Mouse (Mus musculus) limb, embryonic 12.5 days (tissue): ENCODE results near the gene Cnot2. TPM values are rescaled to one million over a fixed set of nuclear protein-coding genes. Genes with fewer than 3 reads are reported as not detected.

Experiments used
- ATAC-seq: fragments of 200-750 bp; cut with Nextera tagmentation; 2 replicates; pipeline ENCODE4 v1.8.0; 2017; ENCODE audit warnings: low read depth, moderate TSS enrichment; ENCODE audit not compliant: insufficient number of reproducible peaks, insufficient read depth, low FRiP score, low TSS enrichment
- H3K27ac ChIP-seq: fragments of 300-500 bp; sonication (generic); 2 replicates; pipeline ENCODE4 v1.5.1; 2016; ENCODE audit warnings: mild to moderate bottlenecking, moderate library complexity
- H3K27me3 ChIP-seq: fragments of 300-500 bp; sonication (generic); 2 replicates; pipeline ENCODE4 v1.6.1; 2016; ENCODE audit warnings: mild to moderate bottlenecking, moderate library complexity
- H3K36me3 ChIP-seq: fragments of 300-500 bp; sonication (generic); 2 replicates; pipeline ENCODE4 v1.6.1; 2016; ENCODE audit warnings: mild to moderate bottlenecking, moderate library complexity
- H3K4me1 ChIP-seq: fragments of 300-500 bp; sonication (generic); replicated peaks from 2 replicates; pipeline ENCODE4 v1.6.1; 2016
- H3K4me2 ChIP-seq: fragments of 300-500 bp; sonication (generic); 2 replicates; pipeline ENCODE4 v1.6.1; 2016; ENCODE audit warnings: mild to moderate bottlenecking, moderate library complexity
- H3K4me3 ChIP-seq: fragments of 300-500 bp; sonication (generic); replicated peaks from 2 replicates; pipeline ENCODE4 v1.5.1; 2016; ENCODE audit warnings: mild to moderate bottlenecking
- H3K9ac ChIP-seq: fragments of 300-500 bp; sonication (generic); replicated peaks from 2 replicates; pipeline ENCODE4 v1.6.1; 2016; ENCODE audit warnings: mild to moderate bottlenecking, moderate library complexity
- H3K9me3 ChIP-seq: fragments of 300-500 bp; sonication (generic); 2 replicates; pipeline ENCODE4 v1.6.1; 2016; ENCODE audit warnings: mild to moderate bottlenecking, moderate library complexity
- WGBS: fragments of 180-500 bp; shearing (Covaris S2); methylation state at CpG from one replicate; pipeline ENCODE4 v1.1.7; 2016; 5-methylcytosine and 5-hydroxymethylcytosine counted together
- polyA plus RNA-seq: library from polyadenylated mRNA; unstranded; fragments of >200 nt; fragmentation: Nextera tagmentation; extraction: Ambion mirVana; gene quantifications from 2 replicates; pipeline ENCODE4 v1.2.1, GENCODE M21; 2016

Gene Cnot2
- polyA plus RNA-seq, 1 experiment from 2014 or later = 150 TPM

DNA sequence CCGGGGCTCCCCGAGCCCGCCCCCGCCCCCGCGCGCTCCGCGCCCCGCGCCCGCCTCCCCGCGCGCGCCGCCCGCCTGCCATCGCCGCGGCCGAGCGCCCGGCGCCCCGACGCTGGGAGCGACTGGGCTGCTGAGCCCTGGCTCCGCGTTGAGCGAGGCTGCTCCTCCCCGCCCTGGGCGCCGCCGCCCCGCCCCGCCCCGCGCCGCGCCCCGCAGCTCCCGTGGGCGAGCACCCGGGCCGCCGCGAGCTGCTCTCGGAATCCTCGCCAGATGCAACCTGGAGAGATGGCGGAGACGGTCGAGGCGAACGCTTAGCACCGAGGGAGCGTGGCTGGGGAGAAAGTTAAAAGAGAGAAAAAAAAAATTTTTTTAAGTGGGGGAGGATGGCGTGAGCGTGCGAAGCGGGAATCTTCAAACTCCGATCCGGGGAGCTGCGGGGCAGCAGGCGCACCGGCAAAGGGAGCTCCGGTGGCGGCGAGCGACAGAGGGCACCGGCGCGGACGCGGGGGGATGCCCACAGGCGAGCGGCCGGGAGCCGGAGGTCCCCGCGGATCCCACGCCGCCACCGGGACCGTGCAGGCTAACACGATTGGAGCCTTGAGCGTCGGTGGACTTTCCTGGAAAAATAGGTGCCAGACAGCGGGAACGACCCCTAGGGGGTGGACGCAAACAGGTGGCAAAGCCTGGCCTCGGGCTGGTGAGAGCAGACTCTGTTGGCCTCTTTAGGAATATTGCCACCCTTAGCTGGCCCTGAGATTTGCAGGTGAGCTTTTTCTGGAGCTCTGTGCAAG is 107.4 kb downstream of the Cnot2 start, which contains the start of gene Kcnmb4:
Kcnmb4 (minus strand) TSS at position 120 of the 791 bp plus-strand sequence.
- Histone ChIP-seq H3K4me2 (peak within 1 kb of the TSS; percentile 86), H3K27ac (peak within 1 kb of the TSS; percentile 88), H3K36me3 (0 out of 2 replicates have a peak, but pooled peaks cover 3% of the 10 kb centered on the region), H3K4me3 (peak within 1 kb of the TSS; percentile 65), H3K9ac (peak within 1 kb of the TSS; percentile 88), H3K27me3 (no peaks in the 10 kb centered on the region), H3K4me1 (peaks cover 20% of the 10 kb centered on the region; the same call in 1 of the 2 replicates), H3K9me3 (no peaks in the 10 kb centered on the region; the same call in 1 of the 2 replicates)
- under 1% methylated on average over 77 of the region's 92 CpGs for WGBS
- ATAC-seq = peak; percentile 71

DNA sequence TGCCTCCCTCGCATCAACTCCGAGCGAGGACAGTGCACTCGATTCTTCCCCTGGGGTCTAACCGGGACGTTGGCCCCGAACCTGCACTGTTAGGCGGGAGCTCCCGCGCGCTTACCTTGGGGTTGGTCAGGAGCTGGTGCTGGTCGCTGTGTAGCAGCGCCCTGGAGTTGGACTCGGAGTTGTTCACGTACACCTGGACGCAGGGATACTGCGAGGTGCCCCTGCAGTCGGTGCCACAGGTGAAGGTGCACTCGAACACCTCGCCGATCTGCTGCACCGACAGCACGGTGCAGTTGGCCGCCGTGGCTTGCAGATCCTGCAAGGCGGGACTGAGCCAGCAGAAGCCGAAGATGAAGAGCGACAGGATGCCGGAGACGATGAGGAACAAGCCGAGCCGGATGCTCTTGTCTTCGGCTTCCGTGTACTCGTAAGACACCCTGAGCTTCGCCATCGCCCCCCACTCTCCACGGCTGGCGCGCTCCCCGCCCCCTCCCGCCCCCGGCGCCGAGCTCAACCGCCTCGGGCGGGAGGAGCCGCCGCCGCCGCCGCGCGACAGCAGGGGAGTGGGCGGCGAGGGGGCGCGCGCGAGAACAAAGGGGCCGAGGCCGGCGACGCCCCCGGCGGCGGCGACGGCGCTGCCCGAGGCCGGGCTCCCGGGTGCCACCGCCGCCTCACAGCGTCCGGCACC is 108.1 kb downstream of the Cnot2 start:
- Histone ChIP-seq H3K36me3 (peaks cover 3% of the 10 kb centered on the region; the same call in 1 of the 2 replicates), H3K9ac (peak overlapping the region; percentile 88), H3K27me3 (no peaks in the 10 kb centered on the region), H3K9me3 (no peaks in the 10 kb centered on the region; the same call in 1 of the 2 replicates), H3K27ac (peak overlapping the region; percentile 88), H3K4me1 (peaks cover 20% of the 10 kb centered on the region; the same call in 1 of the 2 replicates), H3K4me3 (peak overlapping the region; percentile 65), H3K4me2 (peak overlapping the region; percentile 86)
- ATAC-seq = peak; percentile 69
- under 1% methylated on average over 60 of the region's 78 CpGs for WGBS

DNA sequence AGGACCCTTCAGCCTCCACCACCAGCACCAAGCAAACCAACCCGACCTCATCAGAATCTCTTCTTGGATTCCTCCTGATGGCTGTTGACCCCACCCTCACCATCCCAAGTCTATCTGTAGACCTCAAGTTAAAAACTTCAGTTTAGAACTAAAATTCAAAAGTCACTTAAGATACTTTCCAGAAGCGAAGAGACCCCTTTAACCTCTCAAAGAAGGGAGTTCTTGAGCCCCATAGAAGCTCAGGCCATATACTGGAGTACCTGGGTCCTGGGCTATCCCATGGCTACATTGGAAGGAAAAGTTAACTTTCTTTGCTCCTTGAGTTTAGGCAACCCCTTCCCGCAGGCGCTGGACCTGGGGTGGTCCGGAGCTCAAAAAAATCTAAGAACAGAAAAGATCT is 108.7 kb downstream of the Cnot2 start:
- peak overlapping the region; percentile 86 for H3K4me2 ChIP-seq
- peak overlapping the region; percentile 88 for H3K27ac ChIP-seq
- H3K9ac ChIP-seq = peak overlapping the region; percentile 88
- peaks cover 20% of the 10 kb centered on the region; the same call in 1 of the 2 replicates for H3K4me1 ChIP-seq
- peak overlapping the region; percentile 65 for H3K4me3 ChIP-seq
- H3K9me3 ChIP-seq = no peaks in the 10 kb centered on the region; the same call in 1 of the 2 replicates
- no peak for ATAC-seq
- peaks cover 3% of the 10 kb centered on the region; the same call in 1 of the 2 replicates for H3K36me3 ChIP-seq
- 8% methylated on average over 5 of the region's 5 CpGs for WGBS
- H3K27me3 ChIP-seq = no peaks in the 10 kb centered on the region

DNA sequence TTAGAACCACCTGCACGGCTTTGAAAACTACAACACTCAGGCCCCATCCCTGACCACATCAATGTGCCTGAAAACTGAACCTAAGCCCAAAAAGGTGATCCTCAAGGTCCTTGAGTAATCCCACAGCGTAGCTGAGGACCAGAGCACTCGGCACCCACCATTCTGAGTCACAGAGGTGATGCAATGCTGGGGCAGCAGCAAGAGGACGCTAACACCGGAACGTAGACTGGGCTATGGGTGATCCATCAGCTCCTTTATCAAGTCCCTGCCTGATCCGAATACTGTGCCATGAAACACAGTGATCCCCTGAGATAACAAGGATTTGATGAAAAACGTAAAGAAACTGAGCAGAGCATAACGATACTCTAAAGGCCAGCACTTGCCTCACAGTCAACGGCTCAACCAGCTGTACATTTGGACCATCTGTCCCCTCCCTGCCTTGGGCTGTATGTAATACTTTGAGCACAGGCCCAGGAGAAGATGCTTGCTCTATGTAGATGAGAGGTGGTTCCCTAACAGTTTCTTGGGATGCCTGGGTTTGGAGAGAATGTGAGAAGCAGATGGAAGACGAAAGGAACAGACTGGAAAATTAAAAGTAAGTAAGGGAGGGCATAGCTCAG is 110.9 kb downstream of the Cnot2 start:
- H3K9me3 ChIP-seq = no peaks in the 10 kb centered on the region
- H3K4me3 ChIP-seq = no peak overlapping the region
- H3K27me3 ChIP-seq = no peaks in the 10 kb centered on the region
- peaks cover 3% of the 10 kb centered on the region; the same call in 1 of the 2 replicates for H3K36me3 ChIP-seq
- 84% methylated on average over 11 of the region's 11 CpGs for WGBS
- H3K9ac ChIP-seq = no peak overlapping the region
- no peak overlapping the region for H3K27ac ChIP-seq
- peak overlapping the region; percentile 86 for H3K4me2 ChIP-seq
- H3K4me1 ChIP-seq = peaks cover 17% of the 10 kb centered on the region; the same call in 1 of the 2 replicates
- no peak for ATAC-seq

DNA sequence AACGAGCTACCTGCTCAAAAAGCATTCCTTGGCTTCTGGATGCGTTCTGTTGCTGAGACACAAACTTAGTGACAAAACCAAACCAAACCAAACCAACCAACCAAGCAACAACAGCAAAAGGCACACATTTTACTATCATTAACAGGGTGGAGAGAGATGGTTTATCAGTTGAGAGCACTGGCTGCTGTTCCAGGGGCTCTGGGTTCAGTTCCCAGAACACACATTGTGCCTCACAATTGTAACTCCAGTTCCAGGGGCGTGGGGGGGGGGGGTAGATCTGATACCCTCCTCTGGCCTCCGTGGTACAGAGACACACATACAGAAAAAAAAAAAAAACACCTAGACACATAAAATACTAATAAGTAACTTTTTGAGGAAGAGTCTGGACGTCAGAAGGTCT is 113.2 kb downstream of the Cnot2 start:
- ATAC-seq = no peak
- no peak overlapping the region for H3K9ac ChIP-seq
- peaks cover under 1% of the 10 kb centered on the region; the same call in 1 of the 2 replicates for H3K9me3 ChIP-seq
- H3K4me1 ChIP-seq = peaks cover 8% of the 10 kb centered on the region; the same call in 1 of the 2 replicates
- 82% methylated on average over 5 of the region's 5 CpGs for WGBS
- H3K27ac ChIP-seq = no peak overlapping the region
- peaks cover 9% of the 10 kb centered on the region for H3K36me3 ChIP-seq
- no peaks in the 10 kb centered on the region for H3K27me3 ChIP-seq
- H3K4me3 ChIP-seq = no peak overlapping the region
- H3K4me2 ChIP-seq = no peak overlapping the region

DNA sequence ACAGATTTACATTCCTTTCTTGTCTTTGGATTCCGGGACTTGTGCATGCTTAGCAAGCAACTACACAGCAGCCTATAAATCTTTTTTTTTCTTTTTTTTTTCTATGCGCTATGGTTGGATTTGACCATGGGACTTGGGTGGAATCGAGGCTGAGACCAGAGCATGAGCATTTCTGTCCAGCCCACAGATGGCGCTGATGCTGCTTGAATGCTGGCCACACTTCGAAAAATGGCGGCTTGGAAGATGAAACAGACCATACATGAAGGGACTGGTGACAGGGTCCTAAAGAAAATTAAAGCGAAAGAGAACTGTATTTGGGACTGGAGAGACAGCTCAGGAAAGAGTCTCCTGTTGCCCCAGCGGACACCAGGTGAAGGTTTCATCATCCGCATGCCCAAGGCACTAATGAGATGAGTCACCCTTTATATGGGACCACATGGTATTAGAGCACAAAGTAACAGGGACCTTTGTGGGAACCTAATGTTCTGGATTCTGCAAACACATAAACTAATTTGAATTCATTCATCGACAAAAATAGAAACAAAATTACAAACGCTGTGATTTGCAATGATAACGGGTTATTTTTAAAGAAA is 117.5 kb downstream of the Cnot2 start:
- Histone ChIP-seq H3K9me3 (peaks cover 5% of the 10 kb centered on the region; the same call in 1 of the 2 replicates), H3K4me3 (no peak overlapping the region), H3K36me3 (peaks cover 20% of the 10 kb centered on the region), H3K27me3 (no peaks in the 10 kb centered on the region), H3K27ac (no peak overlapping the region), H3K4me2 (no peak overlapping the region), H3K9ac (no peak overlapping the region), H3K4me1 (no peaks in the 10 kb centered on the region)
- WGBS = 91% methylated on average over 12 of the region's 12 CpGs
- no peak for ATAC-seq

DNA sequence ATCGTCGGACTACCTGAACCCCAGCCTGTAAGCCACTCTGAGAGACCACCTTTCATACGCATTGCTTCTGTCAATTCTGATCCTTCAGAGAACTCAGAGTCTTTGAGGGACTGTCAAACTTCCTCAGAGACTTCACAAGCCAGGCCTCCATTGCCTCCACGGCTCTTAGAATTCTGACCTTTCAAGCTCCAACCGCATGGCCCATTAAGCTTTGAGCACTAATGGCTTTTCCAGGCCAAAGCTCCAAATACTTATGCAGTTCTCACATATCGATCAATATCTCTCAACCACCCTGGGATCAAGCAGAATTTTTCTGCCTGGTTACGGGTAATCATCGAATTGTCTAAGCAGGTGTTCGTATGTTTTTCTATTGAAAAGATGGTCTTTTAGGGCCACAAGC is 119.9 kb downstream of the Cnot2 start:
- H3K4me2 ChIP-seq = no peak overlapping the region
- no peaks in the 10 kb centered on the region for H3K4me1 ChIP-seq
- peaks cover 42% of the 10 kb centered on the region for H3K36me3 ChIP-seq
- H3K27me3 ChIP-seq = no peaks in the 10 kb centered on the region
- H3K9ac ChIP-seq = no peak overlapping the region
- H3K4me3 ChIP-seq = no peak overlapping the region
- 83% methylated on average over 9 of the region's 9 CpGs for WGBS
- H3K27ac ChIP-seq = 0 out of 2 replicates have a peak overlapping the region, but pooled peaks have one; percentile 12
- no peak for ATAC-seq
- H3K9me3 ChIP-seq = peaks cover 5% of the 10 kb centered on the region; the same call in 1 of the 2 replicates

DNA sequence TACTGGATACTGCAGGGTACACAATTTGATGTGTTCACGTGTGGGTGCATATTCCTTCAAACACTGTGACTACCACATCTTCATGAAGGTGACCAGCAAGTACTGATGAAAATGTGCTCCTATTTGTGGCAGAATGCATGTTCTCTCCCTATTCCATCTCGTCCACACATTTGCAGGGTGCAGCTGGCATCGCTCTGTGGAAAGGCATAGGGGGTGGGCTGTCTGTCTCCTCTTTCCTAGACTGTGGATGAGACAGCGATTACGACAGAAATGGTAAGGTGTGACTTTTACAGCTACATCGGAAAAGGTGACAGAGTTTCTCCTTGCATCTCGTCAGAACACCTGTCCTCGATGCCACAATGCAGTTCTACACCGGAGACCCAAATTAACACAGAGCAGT is 122.5 kb downstream of the Cnot2 start:
- Histone ChIP-seq H3K9me3 (peaks cover 5% of the 10 kb centered on the region; the same call in 1 of the 2 replicates), H3K4me3 (no peak overlapping the region), H3K4me2 (no peak overlapping the region), H3K27ac (no peak overlapping the region), H3K27me3 (no peaks in the 10 kb centered on the region), H3K9ac (no peak overlapping the region), H3K36me3 (peaks cover 59% of the 10 kb centered on the region), H3K4me1 (no peaks in the 10 kb centered on the region)
- 93% methylated on average over 9 of the region's 9 CpGs for WGBS
- ATAC-seq = no peak

DNA sequence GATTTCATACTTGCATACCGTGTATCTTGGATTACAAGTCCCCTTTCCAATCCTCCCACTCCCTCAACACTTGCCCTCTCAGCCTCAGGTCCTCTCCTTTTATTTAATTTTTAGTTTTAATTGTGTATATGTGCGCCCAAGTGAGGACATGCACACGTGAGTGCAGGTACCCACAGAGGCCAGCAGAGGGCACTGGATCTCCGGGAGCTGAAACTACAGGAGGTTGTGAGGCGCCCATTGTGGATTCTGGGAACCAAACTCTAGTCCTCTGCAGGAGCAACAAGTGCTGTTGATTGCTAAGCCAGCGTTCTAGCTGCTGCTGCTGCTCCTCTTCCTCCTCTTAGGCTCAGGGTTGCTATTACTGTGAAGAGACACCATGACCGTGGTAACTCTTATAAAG is 128.5 kb downstream of the Cnot2 start:
- WGBS = 93% methylated on average over 7 of the region's 7 CpGs
- H3K27me3 ChIP-seq = no peaks in the 10 kb centered on the region
- no peak overlapping the region for H3K4me2 ChIP-seq

DNA sequence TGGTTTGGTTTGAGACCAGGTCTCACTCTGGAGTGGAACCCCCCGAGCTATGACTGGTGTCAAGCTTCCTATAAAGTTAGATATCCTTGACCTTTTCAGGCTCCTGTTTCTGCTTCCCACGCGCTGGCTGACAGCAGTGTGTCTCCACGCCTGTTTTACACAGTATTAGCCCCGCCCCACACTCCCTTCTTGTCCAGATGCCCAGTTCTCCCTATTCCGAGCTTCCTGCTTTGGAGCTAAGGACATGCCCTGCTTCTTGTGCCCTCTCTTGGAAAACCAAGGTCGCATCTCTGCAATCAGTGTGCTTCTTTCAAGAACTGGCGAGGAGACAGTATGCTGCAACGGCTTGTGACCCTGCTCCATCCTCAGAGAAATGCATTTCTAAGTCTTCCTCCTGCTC is 130.7 kb downstream of the Cnot2 start:
- ATAC-seq = no peak
- 57% methylated on average over 9 of the region's 9 CpGs for WGBS
- Histone ChIP-seq H3K4me2 (no peak overlapping the region), H3K27me3 (no peaks in the 10 kb centered on the region), H3K4me1 (peaks cover 16% of the 10 kb centered on the region), H3K4me3 (no peak overlapping the region), H3K36me3 (peaks cover 29% of the 10 kb centered on the region), H3K9ac (no peak overlapping the region), H3K27ac (no peak overlapping the region), H3K9me3 (peaks cover 4% of the 10 kb centered on the region; the same call in 1 of the 2 replicates)

More for the DNA sequence above, 128.5 kb downstream of the Cnot2 start:
- no peak for ATAC-seq
- Histone ChIP-seq H3K4me1 (peaks cover 6% of the 10 kb centered on the region; the same call in 1 of the 2 replicates), H3K9me3 (peaks cover 4% of the 10 kb centered on the region; the same call in 1 of the 2 replicates), H3K27ac (no peak overlapping the region), H3K9ac (no peak overlapping the region), H3K36me3 (peaks cover 47% of the 10 kb centered on the region), H3K4me3 (no peak overlapping the region)
